ENCODE assay signal across 9 mouse cellular contexts in the genomic region with DNA sequence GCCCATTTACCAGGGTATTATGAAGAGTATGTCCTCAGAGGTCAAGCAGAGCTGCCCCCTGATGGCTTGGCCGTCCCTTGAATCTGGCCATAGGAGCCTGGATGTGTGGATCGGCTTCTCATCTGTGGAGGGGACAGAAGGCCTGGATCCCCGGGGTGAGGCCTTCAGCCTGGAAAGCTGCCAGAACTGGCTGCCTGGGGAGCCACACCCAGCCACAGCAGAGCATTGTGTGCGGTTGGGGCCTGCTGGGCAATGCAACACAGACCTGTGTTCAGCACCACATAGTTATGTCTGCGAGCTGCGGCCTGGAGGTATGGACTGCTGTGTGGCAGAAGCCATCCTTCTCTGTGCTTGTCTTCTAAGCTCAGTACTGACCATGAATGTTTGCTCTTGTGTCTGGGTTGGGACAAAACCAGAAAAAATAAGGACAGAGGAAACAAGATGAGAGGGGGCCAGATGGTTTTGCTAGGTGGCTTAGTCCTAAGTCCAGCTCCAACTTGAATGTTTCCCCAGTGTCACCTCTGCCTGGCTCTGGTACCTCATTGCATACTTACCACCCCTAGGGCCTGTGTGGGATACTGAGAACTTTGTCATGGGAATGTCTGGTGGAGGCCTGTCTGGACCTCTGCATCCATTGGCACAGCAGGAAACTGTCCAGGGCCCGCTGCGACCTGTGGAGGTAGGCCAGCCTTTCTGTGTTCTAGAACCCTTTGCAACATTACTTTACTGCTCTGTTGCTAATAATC. TPM values are rescaled to one million over a fixed set of nuclear protein-coding genes. Genes with fewer than 3 reads are reported as not detected.
DNase-seq lines count a peak whose midpoint lies in the region; ATAC-seq and TF ChIP-seq lines count a peak whose summit lies in the region.
"Had no signal": no experiment of that assay in that cellular context is flagged by ENCODE, and none has a peak within 500 bp of the region (broad histone marks: within the 10 kb centered on the region; RNA-seq: fewer than 3 reads in every experiment).

No protein-coding gene starts in this region.

- no peak for TF ChIP-seq CTCF in layer of hippocampus, adult 2 months (conservative IDR thresholded peaks at IDR 0.05)
- no peak for TF ChIP-seq CTCF in cerebellum, adult 2 months (IDR thresholded peaks at IDR 0.05; ENCODE audit: borderline replicate concordance, insufficient read depth, low read depth, low read length)

- H3K27me3 ChIP-seq in embryonic facial prominence, embryonic 14.5 days (replicated peaks; ENCODE audit: control insufficient read depth, insufficient read depth, low read length), result no peaks in the 10 kb centered on the region
- no peaks in the 10 kb centered on the region for H3K27me3 ChIP-seq in intestine, embryonic 16.5 days (replicated peaks; ENCODE audit: control insufficient read depth, insufficient read depth, low read length)
- no peaks in the 10 kb centered on the region for H3K27me3 ChIP-seq in cerebellum, adult 2 months (ENCODE audit: control insufficient read depth, insufficient read depth, low read length)
- H3K27me3 ChIP-seq: hindbrain, embryonic 15.5 days had no signal

- WGBS in embryonic facial prominence, embryonic 14.5 days, result 66% methylated on average over 8 of the region's 8 CpGs
- 49% methylated on average over 8 of the region's 8 CpGs for WGBS in intestine, embryonic 16.5 days
- 23% methylated on average over 8 of the region's 8 CpGs for WGBS in cerebellum, adult 2 months

- no peaks in the 10 kb centered on the region for H3K9me3 ChIP-seq in embryonic facial prominence, embryonic 14.5 days (ENCODE audit: control insufficient read depth, low read length)
- H3K9me3 ChIP-seq in intestine, embryonic 16.5 days (ENCODE audit: control insufficient read depth, low read length), result no peaks in the 10 kb centered on the region
- H3K9me3 ChIP-seq: hindbrain, embryonic 15.5 days had no signal

- no peak for DNase-seq in layer of hippocampus, adult 2 months (ENCODE audit: low spot score in 2 of 2)
- DNase-seq in layer of hippocampus, adult 9-10 months (ENCODE audit: low spot score), result no peak
- DNase-seq in embryonic facial prominence, embryonic 14.5 days (ENCODE audit: low spot score), result peak; percentile 64
- DNase-seq in spleen, postnatal 10 days (ENCODE audit: low spot score in 2 of 2), result peak; percentile 49 to 78
- no peak for DNase-seq in thymus, postnatal 10 days (ENCODE audit: low spot score in 2 of 2)
- no peak for DNase-seq in cerebellum, adult 2 months
- DNase-seq in right cerebral cortex, postnatal 4 days, result no peak

- TF ChIP-seq POLR2A in cerebellum, adult 2 months (IDR thresholded peaks at IDR 0.05; ENCODE audit: borderline replicate concordance, insufficient read depth, low read length), result no peak

- H3K9ac ChIP-seq in embryonic facial prominence, embryonic 14.5 days (ENCODE audit: low read depth, low read length), result peak overlapping the region; percentile 31; the same call in 1 of the 2 replicates
- H3K9ac ChIP-seq in intestine, embryonic 16.5 days (ENCODE audit: low read depth, low read length), result peak overlapping the region; percentile 30; the same call in 1 of the 2 replicates
- H3K9ac ChIP-seq: hindbrain, embryonic 15.5 days had no signal

- H3K4me3 ChIP-seq in layer of hippocampus, adult 2 months, result no peak overlapping the region
- no peak overlapping the region for H3K4me3 ChIP-seq in embryonic facial prominence, embryonic 14.5 days (ENCODE audit: low read depth, low read length)
- H3K4me3 ChIP-seq in intestine, embryonic 16.5 days (ENCODE audit: low read length), result no peak overlapping the region
- H3K4me3 ChIP-seq in cerebellum, adult 2 months (replicated peaks; ENCODE audit: insufficient read depth, low read depth, low read length), result no peak overlapping the region
- H3K4me3 ChIP-seq: hindbrain, embryonic 15.5 days had no signal

- no peak overlapping the region for H3K4me2 ChIP-seq in embryonic facial prominence, embryonic 14.5 days (ENCODE audit: low read depth, low read length)
- H3K4me2 ChIP-seq in intestine, embryonic 16.5 days (ENCODE audit: low read depth, low read length), result no peak overlapping the region
- H3K4me2 ChIP-seq: hindbrain, embryonic 15.5 days had no signal

- H3K27ac ChIP-seq in layer of hippocampus, adult 2 months, result peak overlapping the region; percentile 46; the same call in 1 of the 2 replicates
- H3K27ac ChIP-seq in embryonic facial prominence, embryonic 14.5 days (replicated peaks; ENCODE audit: low read depth, low read length), result no peak overlapping the region
- peak overlapping the region; percentile 40 for H3K27ac ChIP-seq in intestine, embryonic 16.5 days (ENCODE audit: low read length)
- no peak overlapping the region for H3K27ac ChIP-seq in cerebellum, adult 2 months (ENCODE audit: insufficient read depth, low read length)
- H3K27ac ChIP-seq: hindbrain, embryonic 15.5 days had no signal

- H3K36me3 ChIP-seq in embryonic facial prominence, embryonic 14.5 days (ENCODE audit: control insufficient read depth, insufficient read depth, low read length), result peaks cover 70% of the 10 kb centered on the region
- no peaks in the 10 kb centered on the region; the same call in 1 of the 2 replicates for H3K36me3 ChIP-seq in intestine, embryonic 16.5 days (ENCODE audit: control insufficient read depth, insufficient read depth, low read length)

- H3K4me1 ChIP-seq in embryonic facial prominence, embryonic 14.5 days (ENCODE audit: control insufficient read depth, insufficient read depth, low read length), result peaks cover 8% of the 10 kb centered on the region; the same call in 1 of the 2 replicates
- peaks cover 16% of the 10 kb centered on the region for H3K4me1 ChIP-seq in intestine, embryonic 16.5 days (ENCODE audit: control insufficient read depth, insufficient read depth, low read length)
- H3K4me1 ChIP-seq in cerebellum, adult 2 months (ENCODE audit: control insufficient read depth, insufficient read depth, low read length), result peaks cover 41% of the 10 kb centered on the region
- H3K4me1 ChIP-seq: hindbrain, embryonic 15.5 days had no signal

- peak; percentile 64 for ATAC-seq in embryonic facial prominence, embryonic 14.5 days (ENCODE audit: low read depth)
- peak; percentile 91 for ATAC-seq in intestine, embryonic 16.5 days

RNA-seq across cellular contexts. Expression of a gene that starts 17.6 kb away (rescaled TPM):
- total RNA-seq in layer of hippocampus, adult 2 months (2021), result 10 to 100 TPM; 87.0 to 93.3 TPM
- 37.9 and 40.1 TPM in 2 replicates for polyA plus RNA-seq in embryonic facial prominence, embryonic 14.5 days (2014; fragmentation: Nextera tagmentation; extraction: Ambion mirVana)
- polyA plus RNA-seq in intestine, embryonic 16.5 days (2015; fragmentation: Nextera tagmentation; extraction: Ambion mirVana), result 12.2 and 13.5 TPM in 2 replicates
- 122 and 132 TPM in 2 replicates for polyA plus RNA-seq in cerebellum, adult 2 months (2012; rRNA removed)

RNA-seq across cellular contexts. Expression of a gene that starts 33.2 kb away (rescaled TPM):
- total RNA-seq in layer of hippocampus, adult 2 months (2021), result 10 to 100 TPM; 78.2 to 82.2 TPM
- polyA plus RNA-seq in embryonic facial prominence, embryonic 14.5 days (2014; fragmentation: Nextera tagmentation; extraction: Ambion mirVana), result 2.8 and 2.9 TPM in 2 replicates
- 5.2 and 6.6 TPM in 2 replicates for polyA plus RNA-seq in intestine, embryonic 16.5 days (2015; fragmentation: Nextera tagmentation; extraction: Ambion mirVana)
- polyA plus RNA-seq in cerebellum, adult 2 months (2012; rRNA removed), result 21.7 and 22.6 TPM in 2 replicates

RNA-seq across cellular contexts. Expression of a gene that starts 39.5 kb away (rescaled TPM):
- total RNA-seq in layer of hippocampus, adult 2 months (2021), result 10 to 100 TPM; 87.9 to 95.5 TPM
- polyA plus RNA-seq in embryonic facial prominence, embryonic 14.5 days (2014; fragmentation: Nextera tagmentation; extraction: Ambion mirVana), result 78.9 and 86.3 TPM in 2 replicates
- polyA plus RNA-seq in intestine, embryonic 16.5 days (2015; fragmentation: Nextera tagmentation; extraction: Ambion mirVana), result 81.9 and 87.6 TPM in 2 replicates
- polyA plus RNA-seq in cerebellum, adult 2 months (2012; rRNA removed), result 197 and 198 TPM in 2 replicates

Comparison
In these comparisons a context has a peak if more than half of its experiments do, and no peak if none do; other contexts are left out.
1. DNase-seq: peak in embryonic facial prominence, embryonic 14.5 days (single experiment) and spleen, postnatal 10 days (2 of 2); none in layer of hippocampus, adult 2 months (0 of 2), layer of hippocampus, adult 9-10 months (single experiment), thymus, postnatal 10 days (0 of 2), cerebellum, adult 2 months (0 of 2) and right cerebral cortex, postnatal 4 days (single experiment).
2. H3K27ac ChIP-seq: peak in layer of hippocampus, adult 2 months (single experiment) and intestine, embryonic 16.5 days (single experiment); none in embryonic facial prominence, embryonic 14.5 days (single experiment) and cerebellum, adult 2 months (single experiment).